Mouse (Mus musculus): ENCODE results near the gene Cldn10. TPM values are rescaled to one million over a fixed set of nuclear protein-coding genes. Genes with fewer than 3 reads are reported as not detected.
"Not testable (repeated sequence)": the region's sequence is repeated elsewhere in the genome, so short reads cannot be mapped to it uniquely, and the experiment has no call there.

Cldn10 gene
- polyA plus RNA-seq, 1 experiment from 2014 or later, result 3.8 TPM

DNA sequence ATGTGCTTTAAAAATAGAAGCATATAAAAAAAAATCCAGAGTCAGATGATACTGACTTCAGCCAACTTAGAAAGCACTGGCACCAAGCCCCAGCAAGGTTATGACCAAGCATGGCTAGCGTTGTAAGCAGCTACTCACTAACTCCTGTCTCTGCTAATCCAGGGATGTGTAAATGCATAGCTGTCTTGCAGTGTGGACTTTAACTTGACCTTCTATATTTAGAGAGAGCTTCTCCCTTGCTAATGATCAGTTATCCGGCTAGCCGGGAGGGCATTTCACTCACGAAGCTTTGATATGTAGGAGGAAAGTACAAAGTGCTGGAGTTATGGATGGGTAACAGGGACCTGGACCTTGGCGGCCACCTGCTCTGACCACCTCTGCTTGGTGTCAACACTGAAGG lies 19.9 kb downstream of the Cldn10 start:
- Histone ChIP-seq H3K4me3 (no peak overlapping the region), H3K9me3 (no peaks in the 10 kb centered on the region), H3K36me3 (no peaks in the 10 kb centered on the region), H3K27ac (no peak overlapping the region), H3K27me3 (no peaks in the 10 kb centered on the region), H3K4me1 (0 out of 2 replicates have a peak, but pooled peaks cover 4% of the 10 kb centered on the region), H3K9ac (no peak overlapping the region), H3K4me2 (no peak overlapping the region)
- whole genome bisulfite sequencing, result 91% methylated on average over 5 of the region's 5 CpGs
- ATAC-seq (ENCODE audit: insufficient number of reproducible peaks, insufficient read depth, low FRiP score, low TSS enrichment, low read depth), result no peak

GRCm38 (mm10) chr14:118808183-118808582 lies 20.5 kb downstream of the Cldn10 start:
- H3K4me2 ChIP-seq; H3K27me3 ChIP-seq; H3K9me3 ChIP-seq; H3K4me3 ChIP-seq; H3K36me3 ChIP-seq; ATAC-seq (ENCODE audit: insufficient number of reproducible peaks, insufficient read depth, low FRiP score, low TSS enrichment, low read depth); H3K4me1 ChIP-seq; H3K9ac ChIP-seq; H3K27ac ChIP-seq: not testable (repeated sequence)
- WGBS, result 73% methylated on average over 2 of the region's 2 CpGs

DNA sequence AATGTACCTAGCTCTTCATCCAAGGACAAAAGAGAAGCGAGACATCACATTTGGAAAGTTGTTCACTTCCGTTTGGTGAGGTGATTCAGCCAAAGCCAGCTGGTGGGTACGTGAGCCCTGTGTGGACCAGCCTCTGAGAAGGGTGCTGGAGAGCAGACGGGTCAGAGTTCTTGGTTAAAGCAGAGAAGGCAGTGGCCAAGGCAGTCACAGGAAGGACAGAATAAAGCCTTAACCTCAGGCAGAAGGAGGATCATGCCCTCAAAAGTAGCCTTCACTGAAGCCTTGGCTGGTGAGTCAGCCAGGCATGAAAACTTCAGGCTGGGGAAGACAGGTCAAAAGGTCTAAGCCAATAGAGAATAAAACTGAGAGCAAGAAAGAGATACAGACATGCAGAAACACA lies 22.0 kb downstream of the Cldn10 start:
- Histone ChIP-seq H3K27me3 (no peaks in the 10 kb centered on the region), H3K9ac (no peak overlapping the region), H3K4me1 (0 out of 2 replicates have a peak, but pooled peaks cover 4% of the 10 kb centered on the region), H3K36me3 (no peaks in the 10 kb centered on the region), H3K9me3 (no peaks in the 10 kb centered on the region), H3K4me3 (no peak overlapping the region), H3K4me2 (no peak overlapping the region), H3K27ac (no peak overlapping the region)
- 86% methylated on average over 4 of the region's 4 CpGs for WGBS
- no peak for ATAC-seq (ENCODE audit: insufficient number of reproducible peaks, insufficient read depth, low FRiP score, low TSS enrichment, low read depth)

GRCm38 (mm10) chr14:118811256-118811655 lies 23.5 kb downstream of the Cldn10 start:
- not testable (repeated sequence) for H3K4me2 ChIP-seq; H3K4me1 ChIP-seq; H3K27me3 ChIP-seq; ATAC-seq (ENCODE audit: insufficient number of reproducible peaks, insufficient read depth, low FRiP score, low TSS enrichment, low read depth); H3K9me3 ChIP-seq; H3K9ac ChIP-seq; H3K27ac ChIP-seq; H3K36me3 ChIP-seq; H3K4me3 ChIP-seq

- Histone ChIP-seq H3K9me3 (no peaks in the 10 kb centered on the region; the same call in 1 of the 2 replicates), H3K27ac (no peak overlapping the region), H3K4me1 (0 out of 2 replicates have a peak, but pooled peaks cover 4% of the 10 kb centered on the region), H3K9ac (no peak overlapping the region), H3K4me3 (no peak overlapping the region), H3K4me2 (no peak overlapping the region), H3K27me3 (no peaks in the 10 kb centered on the region), H3K36me3 (no peaks in the 10 kb centered on the region)
- no peak for ATAC-seq (ENCODE audit: insufficient number of reproducible peaks, insufficient read depth, low FRiP score, low TSS enrichment, low read depth)
- WGBS, result 66% methylated on average over 7 of the region's 7 CpGs
Measured at GRCm38 (mm10) chr14:118813111-118813510, 25.4 kb downstream of the Cldn10 start.

DNA sequence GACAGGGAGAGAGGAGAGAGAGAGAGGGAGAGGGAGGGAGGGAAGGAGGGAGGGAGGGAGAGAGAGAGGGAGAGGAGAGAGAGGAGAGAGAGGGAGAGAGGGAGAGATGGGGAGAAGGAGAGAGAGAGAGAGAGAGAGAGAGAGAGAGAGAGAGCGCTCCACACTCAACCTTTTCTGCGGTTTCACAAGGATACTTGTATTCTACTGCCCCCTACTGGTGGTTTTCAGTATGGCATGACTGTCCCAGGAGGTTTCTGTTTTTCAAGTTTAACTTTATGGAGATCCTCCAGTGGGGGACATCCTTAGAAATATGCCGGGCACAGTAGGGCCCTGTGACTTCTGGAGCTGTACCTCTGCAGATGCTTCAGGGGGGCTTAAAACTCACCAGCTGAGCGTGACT lies 28.8 kb downstream of the Cldn10 start:
- H3K4me3 ChIP-seq, result no peak overlapping the region
- ATAC-seq (ENCODE audit: insufficient number of reproducible peaks, insufficient read depth, low FRiP score, low TSS enrichment, low read depth), result no peak
- H3K27ac ChIP-seq, result no peak overlapping the region
- H3K36me3 ChIP-seq, result no peaks in the 10 kb centered on the region
- H3K4me2 ChIP-seq, result no peak overlapping the region
- WGBS, result 25% methylated on average over 4 of the region's 4 CpGs
- H3K9me3 ChIP-seq, result no peaks in the 10 kb centered on the region; the same call in 1 of the 2 replicates
- no peaks in the 10 kb centered on the region for H3K4me1 ChIP-seq
- no peak overlapping the region for H3K9ac ChIP-seq
- no peaks in the 10 kb centered on the region for H3K27me3 ChIP-seq

DNA sequence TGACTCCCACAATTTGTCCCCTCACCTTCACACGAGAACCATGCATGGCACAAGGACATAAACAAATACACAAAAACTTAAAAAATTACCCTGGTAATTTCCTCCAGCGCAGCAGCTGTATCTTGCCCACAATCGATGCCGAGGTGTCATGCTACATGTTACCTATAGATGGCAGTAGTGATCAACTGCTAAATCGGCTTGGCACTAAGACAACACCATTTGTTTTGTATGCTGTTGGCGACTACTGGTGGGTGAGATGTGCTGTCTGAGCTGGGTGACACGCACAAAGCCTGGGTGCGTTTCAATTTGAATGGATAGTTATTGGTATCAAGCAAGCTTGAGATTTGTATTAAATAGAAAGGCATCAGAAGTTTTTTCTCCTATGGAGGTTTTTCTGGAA lies 32.4 kb downstream of the Cldn10 start:
- H3K36me3 ChIP-seq, result no peaks in the 10 kb centered on the region
- 8% methylated on average over 8 of the region's 8 CpGs for WGBS
- no peaks in the 10 kb centered on the region for H3K4me1 ChIP-seq
- H3K9ac ChIP-seq, result no peak overlapping the region
- H3K4me2 ChIP-seq, result no peak overlapping the region
- ATAC-seq (ENCODE audit: insufficient number of reproducible peaks, insufficient read depth, low FRiP score, low TSS enrichment, low read depth), result no peak
- no peak overlapping the region for H3K27ac ChIP-seq
- H3K4me3 ChIP-seq, result no peak overlapping the region
- no peaks in the 10 kb centered on the region; the same call in 1 of the 2 replicates for H3K9me3 ChIP-seq
- H3K27me3 ChIP-seq, result no peaks in the 10 kb centered on the region

- Histone ChIP-seq H3K4me1 (no peaks in the 10 kb centered on the region), H3K9ac (no peak overlapping the region), H3K9me3 (no peaks in the 10 kb centered on the region; the same call in 1 of the 2 replicates), H3K4me2 (no peak overlapping the region), H3K27me3 (no peaks in the 10 kb centered on the region), H3K36me3 (no peaks in the 10 kb centered on the region), H3K4me3 (no peak overlapping the region), H3K27ac (no peak overlapping the region)
- WGBS, result 89% methylated on average over 4 of the region's 4 CpGs
- ATAC-seq (ENCODE audit: insufficient number of reproducible peaks, insufficient read depth, low FRiP score, low TSS enrichment, low read depth), result no peak
Measured at GRCm38 (mm10) chr14:118822816-118823215, 35.1 kb downstream of the Cldn10 start.

- H3K36me3 ChIP-seq, result no peaks in the 10 kb centered on the region
- no peaks in the 10 kb centered on the region for H3K9me3 ChIP-seq
- no peaks in the 10 kb centered on the region for H3K27me3 ChIP-seq
- no peak for ATAC-seq (ENCODE audit: insufficient number of reproducible peaks, insufficient read depth, low FRiP score, low TSS enrichment, low read depth)
- WGBS, result 78% methylated on average over 6 of the region's 6 CpGs
- H3K27ac ChIP-seq, result no peak overlapping the region
- H3K4me1 ChIP-seq, result no peaks in the 10 kb centered on the region
- no peak overlapping the region for H3K4me2 ChIP-seq
- H3K9ac ChIP-seq, result no peak overlapping the region
- H3K4me3 ChIP-seq, result no peak overlapping the region
Measured at GRCm38 (mm10) chr14:118823313-118823712, 35.6 kb downstream of the Cldn10 start.

DNA sequence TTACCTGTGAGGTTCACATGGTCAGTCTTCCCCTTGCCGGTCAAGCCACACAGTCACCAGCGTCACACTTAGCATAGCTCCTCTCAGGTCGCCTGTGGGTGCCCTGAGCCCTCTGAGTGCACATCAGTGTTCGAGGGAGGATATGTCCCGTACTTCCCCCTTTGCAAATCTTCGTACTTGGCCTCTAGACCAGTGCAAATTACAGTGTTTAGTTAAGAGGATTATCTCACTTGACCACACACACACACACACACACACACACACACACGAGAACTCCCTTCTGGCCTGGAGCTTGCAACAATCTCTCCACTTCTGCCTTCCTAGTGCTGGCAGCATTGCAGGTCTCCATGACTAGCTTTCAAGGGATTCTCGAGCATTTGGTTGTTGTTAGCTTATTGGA lies 38.6 kb downstream of the Cldn10 start:
- Histone ChIP-seq H3K9me3 (no peaks in the 10 kb centered on the region), H3K4me2 (no peak overlapping the region), H3K4me3 (no peak overlapping the region), H3K9ac (no peak overlapping the region), H3K36me3 (no peaks in the 10 kb centered on the region), H3K4me1 (no peaks in the 10 kb centered on the region), H3K27me3 (no peaks in the 10 kb centered on the region), H3K27ac (no peak overlapping the region)
- no peak for ATAC-seq (ENCODE audit: insufficient number of reproducible peaks, insufficient read depth, low FRiP score, low TSS enrichment, low read depth)
- WGBS, result 67% methylated on average over 8 of the region's 8 CpGs

DNA sequence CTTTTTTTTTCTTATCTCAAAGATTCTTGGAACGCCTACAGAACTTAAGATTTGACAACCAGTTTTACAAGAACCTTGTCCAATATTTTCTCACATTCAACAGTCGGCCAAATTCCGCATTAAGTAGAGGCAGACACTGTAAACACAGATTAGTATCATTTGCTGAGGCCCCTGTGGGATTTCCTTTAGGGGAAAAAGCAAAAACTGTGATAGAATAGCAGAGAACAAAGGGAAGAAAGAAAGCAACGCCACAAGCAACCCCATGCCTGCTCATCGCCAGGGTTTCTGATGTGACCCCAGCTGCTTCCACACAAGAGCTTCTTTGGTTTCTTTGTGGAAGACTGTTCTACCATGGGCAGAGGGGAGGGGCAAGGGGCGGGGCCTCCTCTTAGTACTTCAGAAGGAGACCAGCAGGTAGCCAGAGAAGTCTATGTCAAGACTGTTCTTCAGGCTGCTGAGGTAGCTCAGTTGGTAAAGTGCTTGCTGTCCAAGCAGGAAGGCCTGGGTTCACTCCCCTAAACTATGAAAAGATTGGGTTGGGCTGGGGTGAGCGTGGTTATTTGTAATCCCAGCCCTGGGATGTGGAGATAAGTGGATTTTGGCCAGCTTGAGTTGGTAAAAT lies 39.7 kb downstream of the Cldn10 start:
- Histone ChIP-seq H3K27me3 (no peaks in the 10 kb centered on the region), H3K4me1 (no peaks in the 10 kb centered on the region), H3K4me2 (no peak overlapping the region), H3K9ac (no peak overlapping the region), H3K4me3 (no peak overlapping the region), H3K36me3 (no peaks in the 10 kb centered on the region), H3K9me3 (no peaks in the 10 kb centered on the region), H3K27ac (no peak overlapping the region)
- ATAC-seq (ENCODE audit: insufficient number of reproducible peaks, insufficient read depth, low FRiP score, low TSS enrichment, low read depth), result no peak
- 21% methylated on average over 7 of the region's 7 CpGs for WGBS

- Histone ChIP-seq H3K27me3 (no peaks in the 10 kb centered on the region), H3K9ac (no peak overlapping the region), H3K27ac (no peak overlapping the region), H3K4me3 (no peak overlapping the region), H3K36me3 (no peaks in the 10 kb centered on the region), H3K4me2 (no peak overlapping the region), H3K4me1 (peaks cover 4% of the 10 kb centered on the region), H3K9me3 (no peaks in the 10 kb centered on the region)
- WGBS, result 89% methylated on average over 11 of the region's 11 CpGs
- ATAC-seq (ENCODE audit: insufficient number of reproducible peaks, insufficient read depth, low FRiP score, low TSS enrichment, low read depth), result no peak
Measured at GRCm38 (mm10) chr14:118829331-118830095, 41.8 kb downstream of the Cldn10 start.
